Mouse (Mus musculus) midbrain, embryonic 10.5 days (tissue): ENCODE measurements at regions not wholly inside any gene's neighbourhood (a gene's known extent, or its start where the extent isn't known, plus 50 kb on each side); places are given as distances from the start of the nearest gene placed in this dataset.
"Not testable (repeated sequence)": the region's sequence is repeated elsewhere in the genome, so short reads cannot be mapped to it uniquely, and the experiment has no call there.

Experiments used
- DNase-seq: peaks from one replicate; pipeline ENCODE4 v3.0.0-alpha.2; 2017; ENCODE audit warnings: low spot score
- H3K27ac ChIP-seq: fragments of 300-500 bp; sonication (generic); replicated peaks from 2 replicates; pipeline ENCODE4 v1.5.1; 2016; ENCODE audit warnings: mild to moderate bottlenecking
- H3K27me3 ChIP-seq: fragments of 300-500 bp; sonication (generic); 2 replicates; pipeline ENCODE4 v1.6.1; 2016; ENCODE audit warnings: low read depth, mild to moderate bottlenecking; ENCODE audit not compliant: poor library complexity, severe bottlenecking
- H3K36me3 ChIP-seq: fragments of 300-500 bp; sonication (generic); 2 replicates; pipeline ENCODE4 v1.6.1; 2016; ENCODE audit warnings: mild to moderate bottlenecking, moderate library complexity
- H3K4me1 ChIP-seq: fragments of 300-500 bp; sonication (generic); 2 replicates; pipeline ENCODE4 v1.6.1; 2016
- H3K4me3 ChIP-seq: fragments of 300-500 bp; sonication (generic); 2 replicates; pipeline ENCODE4 v1.5.1; 2016; ENCODE audit warnings: mild to moderate bottlenecking, moderate library complexity
- H3K9me3 ChIP-seq: fragments of 300-500 bp; sonication (generic); replicated peaks from 2 replicates; pipeline ENCODE4 v1.6.1; 2016; ENCODE audit warnings: mild to moderate bottlenecking
- WGBS: fragments of 180-500 bp; shearing (Covaris S2); methylation state at CpG from one replicate; pipeline ENCODE4 v1.1.7; 2016; 5-methylcytosine and 5-hydroxymethylcytosine counted together

DNA sequence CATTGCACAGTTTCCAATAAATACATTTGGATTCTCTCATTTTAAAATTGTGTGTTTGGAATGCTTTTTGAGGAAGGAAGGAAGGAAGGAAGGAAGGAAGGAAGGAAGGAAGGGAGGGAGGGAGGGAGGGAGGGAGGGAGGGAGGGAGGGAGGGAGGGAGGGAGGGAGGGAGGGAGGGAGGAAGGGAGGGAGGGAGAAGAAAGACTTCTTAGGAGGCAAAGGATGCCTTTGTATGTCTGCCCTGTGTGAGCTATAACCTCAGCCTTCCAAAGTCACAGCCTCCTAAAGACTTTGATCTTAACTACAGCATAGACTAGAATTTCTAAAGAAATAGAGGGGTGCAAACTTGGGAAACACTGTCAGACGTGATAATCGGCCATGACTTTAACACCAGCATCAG is 182.5 kb upstream of the Bmp4 start:
- not testable (repeated sequence) for DNase-seq, H3K36me3 ChIP-seq, H3K27me3 ChIP-seq, H3K4me3 ChIP-seq, H3K27ac ChIP-seq, H3K9me3 ChIP-seq
- H3K4me1 ChIP-seq = peaks cover 24% of the 10 kb centered on the region
- WGBS = 75% methylated on average over 2 of the region's 2 CpGs

- Histone ChIP-seq H3K4me3 (no peak overlapping the region), H3K27me3 (no peaks in the 10 kb centered on the region; the same call in 1 of the 2 replicates), H3K4me1 (peaks cover 28% of the 10 kb centered on the region), H3K27ac (no peak overlapping the region), H3K36me3 (no peaks in the 10 kb centered on the region), H3K9me3 (no peaks in the 10 kb centered on the region)
- peak; percentile 21 for DNase-seq
- WGBS = 35% methylated on average over 1 of the region's 1 CpGs
Observed at GRCm38 (mm10) chr14:46571841-46572240, 181.4 kb upstream of the Bmp4 start.

DNA sequence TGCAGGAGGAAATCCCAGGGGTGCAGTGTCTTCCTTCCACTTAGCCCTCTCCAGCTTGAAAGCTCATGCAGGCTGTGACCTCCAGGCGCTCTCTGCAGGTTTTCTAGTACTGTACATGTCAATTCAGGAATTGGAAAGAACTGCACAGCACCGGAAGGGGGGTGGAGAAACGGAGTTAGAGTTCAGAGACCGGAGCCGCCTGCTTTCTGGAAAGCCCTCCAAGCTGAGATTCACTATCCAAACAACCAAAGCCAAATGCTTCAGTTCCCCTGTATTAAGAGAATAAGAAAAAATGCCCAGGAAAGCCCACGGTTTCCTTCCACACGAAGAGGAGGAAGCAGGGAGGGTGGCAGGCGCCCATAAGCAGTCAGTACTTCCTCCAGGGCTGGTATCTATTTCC is 178.8 kb upstream of the Bmp4 start:
- H3K27ac ChIP-seq = no peak overlapping the region
- no peak for DNase-seq
- H3K36me3 ChIP-seq = no peaks in the 10 kb centered on the region
- 87% methylated on average over 8 of the region's 8 CpGs for WGBS
- H3K27me3 ChIP-seq = peaks cover 7% of the 10 kb centered on the region; the same call in 1 of the 2 replicates
- no peaks in the 10 kb centered on the region for H3K9me3 ChIP-seq
- H3K4me3 ChIP-seq = no peak overlapping the region
- peaks cover 21% of the 10 kb centered on the region for H3K4me1 ChIP-seq

DNA sequence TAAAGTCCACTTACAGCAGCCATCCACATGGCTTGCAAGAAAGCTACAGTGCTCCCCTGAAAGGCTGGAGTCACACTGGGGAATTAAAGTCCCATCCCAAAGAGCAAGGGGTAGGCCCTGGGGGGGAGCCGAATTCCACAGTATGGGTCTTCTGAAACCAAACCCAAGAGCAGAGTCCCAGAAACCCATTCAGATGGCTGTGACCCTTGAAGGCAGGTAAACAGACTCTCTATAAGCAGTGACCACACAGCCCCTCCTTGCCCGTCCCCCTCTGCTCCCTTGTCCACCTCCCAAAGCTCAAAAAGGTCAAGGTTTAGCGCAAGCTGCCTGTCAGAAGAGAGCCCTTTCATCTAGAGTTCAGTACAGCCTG is 176.9 kb upstream of the Bmp4 start:
- peaks cover 16% of the 10 kb centered on the region for H3K4me1 ChIP-seq
- H3K4me3 ChIP-seq = no peak overlapping the region
- DNase-seq = no peak
- H3K27me3 ChIP-seq = peaks cover 7% of the 10 kb centered on the region; the same call in 1 of the 2 replicates
- WGBS = 59% methylated on average over 3 of the region's 3 CpGs
- no peak overlapping the region for H3K27ac ChIP-seq
- no peaks in the 10 kb centered on the region for H3K36me3 ChIP-seq
- H3K9me3 ChIP-seq = no peaks in the 10 kb centered on the region

GRCm38 (mm10) chr14:46566681-46567410 is 176.4 kb upstream of the Bmp4 start:
- WGBS = 78% methylated on average over 9 of the region's 9 CpGs
- H3K36me3 ChIP-seq = no peaks in the 10 kb centered on the region
- H3K27ac ChIP-seq = no peak overlapping the region
- H3K27me3 ChIP-seq = peaks cover 7% of the 10 kb centered on the region; the same call in 1 of the 2 replicates
- peaks cover 12% of the 10 kb centered on the region for H3K4me1 ChIP-seq
- no peak overlapping the region for H3K4me3 ChIP-seq
- no peaks in the 10 kb centered on the region for H3K9me3 ChIP-seq
- DNase-seq = no peak

GRCm38 (mm10) chr14:46564998-46565397 is 174.5 kb upstream of the Bmp4 start:
- no peaks in the 10 kb centered on the region for H3K36me3 ChIP-seq
- no peaks in the 10 kb centered on the region for H3K9me3 ChIP-seq
- H3K4me1 ChIP-seq = peaks cover 10% of the 10 kb centered on the region; the same call in 1 of the 2 replicates
- 12% methylated on average over 3 of the region's 3 CpGs for WGBS
- H3K4me3 ChIP-seq = no peak overlapping the region
- DNase-seq = peak; percentile 43
- no peak overlapping the region for H3K27ac ChIP-seq
- peaks cover 7% of the 10 kb centered on the region; the same call in 1 of the 2 replicates for H3K27me3 ChIP-seq

DNA sequence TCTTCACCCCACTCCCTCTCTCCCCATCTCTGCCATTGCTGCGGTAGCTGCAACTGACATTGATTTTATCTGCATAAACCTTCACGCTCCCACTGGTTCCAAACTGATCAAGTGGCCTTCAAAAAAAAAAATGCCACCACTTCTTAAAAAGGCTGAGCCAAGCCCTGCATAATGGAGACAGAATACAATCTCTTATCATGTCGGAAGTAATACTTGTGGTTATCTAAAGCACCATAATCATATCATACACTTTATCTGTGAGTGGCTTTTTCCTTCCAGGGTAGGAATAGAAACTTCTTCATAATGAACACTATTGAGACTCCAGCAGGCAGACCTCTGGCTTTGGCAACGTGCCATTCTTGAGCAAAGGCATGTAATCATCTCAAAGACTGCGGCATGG is 171.5 kb upstream of the Bmp4 start:
- Histone ChIP-seq H3K27me3 (peaks cover 7% of the 10 kb centered on the region; the same call in 1 of the 2 replicates), H3K4me1 (peaks cover 4% of the 10 kb centered on the region; the same call in 1 of the 2 replicates), H3K9me3 (no peaks in the 10 kb centered on the region), H3K36me3 (no peaks in the 10 kb centered on the region), H3K27ac (no peak overlapping the region), H3K4me3 (no peak overlapping the region)
- DNase-seq = no peak
- 93% methylated on average over 5 of the region's 5 CpGs for WGBS

GRCm38 (mm10) chr14:46553239-46553638 is 162.8 kb upstream of the Bmp4 start:
- no peak for DNase-seq
- WGBS = 96% methylated on average over 2 of the region's 2 CpGs
- Histone ChIP-seq H3K4me3 (no peak overlapping the region), H3K9me3 (no peaks in the 10 kb centered on the region), H3K27ac (no peak overlapping the region), H3K4me1 (no peaks in the 10 kb centered on the region; the same call in 1 of the 2 replicates), H3K27me3 (no peaks in the 10 kb centered on the region), H3K36me3 (no peaks in the 10 kb centered on the region)

- WGBS = 74% methylated on average over 6 of the region's 6 CpGs
Observed at GRCm38 (mm10) chr14:46546146-46546545, 155.7 kb upstream of the Bmp4 start.

GRCm38 (mm10) chr14:46539466-46540187 is 149.2 kb upstream of the Bmp4 start:
- 0 out of 2 replicates have a peak, but pooled peaks cover 5% of the 10 kb centered on the region for H3K9me3 ChIP-seq
- H3K27me3 ChIP-seq = no peaks in the 10 kb centered on the region
- WGBS = 89% methylated on average over 6 of the region's 6 CpGs
- no peaks in the 10 kb centered on the region for H3K4me1 ChIP-seq
- H3K4me3 ChIP-seq = no peak overlapping the region
- no peak overlapping the region for H3K27ac ChIP-seq
- no peaks in the 10 kb centered on the region for H3K36me3 ChIP-seq
- DNase-seq = no peak

More at GRCm38 (mm10) chr14:46546146-46546545, 155.7 kb upstream of the Bmp4 start:
- no peaks in the 10 kb centered on the region for H3K9me3 ChIP-seq
- no peak overlapping the region for H3K27ac ChIP-seq
- H3K4me3 ChIP-seq = no peak overlapping the region
- no peaks in the 10 kb centered on the region for H3K27me3 ChIP-seq
- H3K4me1 ChIP-seq = no peaks in the 10 kb centered on the region
- DNase-seq = peak; percentile 28
- H3K36me3 ChIP-seq = no peaks in the 10 kb centered on the region

DNA sequence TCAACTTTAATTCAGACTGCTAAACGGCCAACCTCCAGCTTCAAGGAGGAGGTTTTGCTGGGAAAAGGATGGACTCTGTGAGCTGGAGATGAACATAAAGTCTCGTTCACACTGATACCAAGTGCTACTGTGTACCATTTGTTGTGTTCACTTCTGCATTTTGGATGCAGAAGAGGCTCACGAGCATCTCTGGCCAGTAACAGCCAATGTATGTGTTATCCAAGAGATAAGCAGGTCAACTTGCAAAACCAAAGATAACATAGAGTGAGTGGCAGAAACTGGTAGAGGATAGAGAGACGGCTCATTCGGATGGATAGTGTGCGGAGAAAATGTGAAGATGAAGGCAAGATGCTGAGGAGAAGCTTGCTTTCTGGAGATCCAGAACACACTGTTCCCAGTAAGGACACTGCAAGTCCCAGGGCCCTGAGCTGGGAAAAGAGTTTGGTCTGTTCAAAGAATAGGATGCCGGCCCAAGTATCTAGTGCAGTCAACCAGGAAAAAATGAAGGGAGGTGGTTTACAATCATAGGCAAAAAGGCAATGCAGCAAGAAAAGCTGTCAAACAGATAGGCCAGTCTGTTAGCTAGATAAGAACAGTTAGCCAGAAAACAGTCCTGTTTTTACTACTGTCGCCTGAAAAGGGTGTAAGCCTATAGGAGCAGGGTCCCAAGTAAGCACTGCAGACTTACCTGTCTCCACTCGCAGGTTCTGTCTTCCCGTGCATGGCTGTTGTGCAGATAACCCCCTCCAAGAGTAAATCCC is 145.7 kb upstream of the Bmp4 start:
- DNase-seq = no peak
- 85% methylated on average over 10 of the region's 10 CpGs for WGBS

GRCm38 (mm10) chr14:46532697-46533096 is 142.2 kb upstream of the Bmp4 start:
- H3K4me3 ChIP-seq = no peak overlapping the region
- no peaks in the 10 kb centered on the region for H3K27me3 ChIP-seq
- H3K27ac ChIP-seq = no peak overlapping the region
- no peaks in the 10 kb centered on the region for H3K4me1 ChIP-seq
- no peaks in the 10 kb centered on the region for H3K36me3 ChIP-seq
- no peak for DNase-seq
- no peaks in the 10 kb centered on the region for H3K9me3 ChIP-seq
- 89% methylated on average over 1 of the region's 1 CpGs for WGBS

More for the DNA sequence above, 145.7 kb upstream of the Bmp4 start:
- no peak overlapping the region for H3K27ac ChIP-seq
- 0 out of 2 replicates have a peak, but pooled peaks cover 5% of the 10 kb centered on the region for H3K9me3 ChIP-seq
- H3K4me1 ChIP-seq = no peaks in the 10 kb centered on the region
- H3K27me3 ChIP-seq = no peaks in the 10 kb centered on the region
- H3K4me3 ChIP-seq = no peak overlapping the region
- no peaks in the 10 kb centered on the region for H3K36me3 ChIP-seq
